Mouse (Mus musculus): Measurements from ENCODE around the gene Pagr1a. TPM values are rescaled to one million over a fixed set of nuclear protein-coding genes. Genes with fewer than 3 reads are reported as not detected.

Gene Pagr1a
- total RNA-seq (2014; rRNA removed) = 5.3 TPM in 1 of 2 replicates, not detected in the other
- polyA plus RNA-seq (2015; fragmentation: Nextera tagmentation; extraction: Ambion mirVana) = 33.1 and 41.1 TPM in 2 replicates

DNA sequence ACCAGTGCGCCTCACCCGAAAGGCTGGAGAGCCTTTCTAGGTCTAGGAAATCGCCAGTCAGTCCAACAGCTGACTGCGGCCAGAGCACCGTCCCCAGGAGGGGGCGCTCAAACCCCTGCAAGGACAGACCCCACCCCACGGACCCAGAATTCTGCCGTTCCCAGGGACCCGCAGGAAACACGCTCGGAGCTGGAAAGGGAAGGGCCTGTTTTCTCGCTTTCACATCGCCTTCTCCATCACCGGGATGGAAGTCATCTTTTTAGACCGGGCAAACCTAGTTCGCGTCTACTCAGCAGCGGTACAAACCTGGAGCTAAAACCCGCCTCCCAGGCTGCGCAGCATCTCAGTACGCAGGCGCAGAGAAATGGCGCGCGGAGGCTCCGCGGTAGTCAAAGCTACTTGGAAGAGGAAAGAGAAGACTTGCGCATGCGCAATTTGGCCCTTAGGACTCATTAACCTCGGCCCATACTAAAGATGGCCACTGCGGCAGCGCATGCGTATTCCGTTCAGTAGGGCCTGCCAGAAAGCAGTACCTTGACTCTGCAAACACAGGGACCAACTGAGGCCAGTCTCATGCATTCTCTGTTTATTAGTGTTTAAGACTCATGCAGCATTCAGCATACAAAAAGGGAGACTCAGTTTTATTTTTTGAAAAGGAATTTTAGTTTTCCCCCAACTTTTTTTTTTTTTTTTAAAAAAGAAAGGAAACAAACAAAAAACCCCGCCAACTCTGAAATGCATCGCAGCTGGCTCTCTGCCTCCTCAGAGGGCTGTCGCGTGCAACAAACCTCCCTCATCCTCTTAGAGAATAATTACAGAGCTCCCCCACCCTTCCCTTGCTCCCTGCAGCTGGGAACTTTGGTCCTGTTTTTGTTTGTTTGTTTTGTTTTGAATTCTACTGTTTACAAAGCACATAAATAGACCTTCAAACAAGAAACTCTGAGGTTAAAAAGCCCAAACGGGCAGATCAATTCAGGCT is at the start of gene Pagr1a:
Gene Pagr1a, minus strand, starts transcription at position 382 of the 979 bp plus-strand sequence.
- TF ChIP-seq CTCF (IDR thresholded peaks at IDR 0.05) = peak; percentile 85
- H3K9me3 ChIP-seq (ENCODE audit: low read length) = no peaks in the 10 kb centered on the region
- H3K4me3 ChIP-seq (ENCODE audit: low read depth, low read length) = peak within 1 kb of the TSS; percentile 52
- H3K27ac ChIP-seq (ENCODE audit: low read depth, low read length) = peak within 1 kb of the TSS; percentile 86
- H3K4me1 ChIP-seq (ENCODE audit: insufficient read depth, low read length) = peaks cover 36% of the 10 kb centered on the region
- ATAC-seq (ENCODE audit: low FRiP score) (peak; percentile 83), DNase-seq (ENCODE audit: low spot score) (peak; percentile 100)
- peak within 1 kb of the TSS; percentile 79 for H3K9ac ChIP-seq (replicated peaks; ENCODE audit: low read length, poor library complexity, severe bottlenecking)
- peak within 1 kb of the TSS; percentile 93 for H3K4me2 ChIP-seq (ENCODE audit: low read depth, low read length, poor library complexity, severe bottlenecking)
- H3K36me3 ChIP-seq (ENCODE audit: insufficient read depth, low read length) = peaks cover 13% of the 10 kb centered on the region; the same call in 1 of the 2 replicates
- H3K27me3 ChIP-seq (ENCODE audit: insufficient read depth, low read length) = no peaks in the 10 kb centered on the region
- 4% methylated on average over 39 of the region's 39 CpGs for WGBS

DNA sequence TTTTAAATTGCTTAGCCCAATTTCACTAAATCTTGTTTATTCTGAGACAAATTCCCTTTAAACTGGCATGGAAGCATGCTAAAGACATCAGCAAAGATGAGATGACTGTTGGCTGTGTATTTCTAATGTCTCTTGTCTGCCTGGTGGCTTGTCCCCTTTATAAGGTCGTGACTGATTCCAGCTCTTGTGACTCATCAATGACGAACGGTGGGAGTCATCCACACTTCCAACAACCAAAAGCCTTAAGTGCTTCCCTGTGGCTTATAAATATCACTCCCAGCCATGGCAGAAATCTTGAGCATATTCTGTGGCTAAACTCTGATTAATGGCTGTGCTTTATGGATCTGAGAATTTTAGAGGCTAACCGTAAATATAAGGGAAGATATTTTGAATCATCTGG is 49.2 kb upstream of the Pagr1a start:
- no peak overlapping the region for H3K27ac ChIP-seq (ENCODE audit: low read depth, low read length)
- DNase-seq (ENCODE audit: low spot score) (no peak), ATAC-seq (ENCODE audit: low FRiP score) (no peak)
- no peak for TF ChIP-seq CTCF (IDR thresholded peaks at IDR 0.05)
- no peak overlapping the region for H3K4me3 ChIP-seq (ENCODE audit: low read depth, low read length)
- H3K4me2 ChIP-seq (ENCODE audit: low read depth, low read length, poor library complexity, severe bottlenecking) = no peak overlapping the region
- H3K9me3 ChIP-seq (ENCODE audit: low read length) = no peaks in the 10 kb centered on the region
- WGBS = 86% methylated on average over 4 of the region's 4 CpGs
- no peak overlapping the region for H3K9ac ChIP-seq (replicated peaks; ENCODE audit: low read length, poor library complexity, severe bottlenecking)
- no peaks in the 10 kb centered on the region for H3K4me1 ChIP-seq (ENCODE audit: insufficient read depth, low read length)
- no peaks in the 10 kb centered on the region for H3K27me3 ChIP-seq (ENCODE audit: insufficient read depth, low read length)
- no peaks in the 10 kb centered on the region for H3K36me3 ChIP-seq (ENCODE audit: insufficient read depth, low read length)

DNA sequence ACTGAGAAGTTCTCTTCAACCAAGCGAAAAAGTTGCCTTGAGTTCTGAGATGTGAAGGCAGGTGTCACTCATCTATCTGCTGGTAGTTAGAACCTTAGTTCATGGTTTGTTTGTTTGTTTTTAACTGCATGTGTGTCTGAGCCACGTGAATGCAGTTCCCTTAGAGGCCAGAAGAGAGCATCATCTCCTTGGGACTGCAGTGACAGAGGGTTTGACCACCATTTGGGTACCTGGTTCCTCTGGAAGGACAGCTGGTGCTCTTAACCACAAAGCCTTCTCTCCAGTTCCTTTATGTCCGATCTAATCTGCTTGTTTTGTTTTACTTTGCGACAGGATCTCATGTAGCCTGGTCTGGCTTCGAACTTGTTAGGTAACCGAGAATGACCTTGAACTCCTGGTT is 48.4 kb upstream of the Pagr1a start:
- H3K27ac ChIP-seq (ENCODE audit: low read depth, low read length) = no peak overlapping the region
- no peak overlapping the region for H3K4me2 ChIP-seq (ENCODE audit: low read depth, low read length, poor library complexity, severe bottlenecking)
- no peak overlapping the region for H3K9ac ChIP-seq (replicated peaks; ENCODE audit: low read length, poor library complexity, severe bottlenecking)
- H3K4me3 ChIP-seq (ENCODE audit: low read depth, low read length) = no peak overlapping the region
- DNase-seq (ENCODE audit: low spot score) = no peak
- H3K4me1 ChIP-seq (ENCODE audit: insufficient read depth, low read length) = no peaks in the 10 kb centered on the region
- H3K36me3 ChIP-seq (ENCODE audit: insufficient read depth, low read length) = no peaks in the 10 kb centered on the region
- no peak for ATAC-seq (ENCODE audit: low FRiP score)
- no peak for TF ChIP-seq CTCF (IDR thresholded peaks at IDR 0.05)
- 86% methylated on average over 6 of the region's 6 CpGs for WGBS
- H3K27me3 ChIP-seq (ENCODE audit: insufficient read depth, low read length) = no peaks in the 10 kb centered on the region
- no peaks in the 10 kb centered on the region for H3K9me3 ChIP-seq (ENCODE audit: low read length)

DNA sequence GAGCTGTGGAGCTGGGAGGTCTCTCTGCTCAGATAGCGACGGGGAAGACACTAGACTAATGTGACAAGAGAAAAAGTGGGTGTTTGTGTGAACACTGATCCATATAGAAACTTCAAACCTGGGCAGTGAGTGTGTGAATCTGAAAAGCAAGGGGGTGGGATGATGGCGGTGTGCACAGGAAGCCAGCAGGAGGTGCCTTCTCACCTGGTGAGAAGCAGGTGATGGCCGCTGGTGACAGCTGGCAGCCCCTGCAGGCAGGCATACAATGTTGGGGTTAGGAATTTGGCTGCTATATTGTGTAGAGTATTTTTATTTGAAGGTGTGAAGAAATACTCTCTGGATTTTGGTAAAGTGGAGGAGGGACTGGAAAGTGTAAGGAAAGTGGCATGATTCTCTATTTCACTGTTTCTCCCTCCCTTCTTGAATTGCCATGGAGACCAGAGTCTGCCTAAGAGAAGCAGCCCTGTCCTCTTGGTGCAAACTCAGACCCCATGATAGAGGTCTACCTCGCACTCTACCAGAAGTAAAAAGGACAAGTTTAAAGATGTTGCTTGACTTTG is 38.0 kb upstream of the Pagr1a start:
- Histone ChIP-seq H3K27me3 (ENCODE audit: insufficient read depth, low read length) (no peaks in the 10 kb centered on the region), H3K4me1 (ENCODE audit: insufficient read depth, low read length) (no peaks in the 10 kb centered on the region), H3K4me2 (ENCODE audit: low read depth, low read length, poor library complexity, severe bottlenecking) (no peak overlapping the region), H3K4me3 (ENCODE audit: low read depth, low read length) (no peak overlapping the region), H3K9ac (replicated peaks; ENCODE audit: low read length, poor library complexity, severe bottlenecking) (no peak overlapping the region), H3K27ac (ENCODE audit: low read depth, low read length) (no peak overlapping the region), H3K36me3 (ENCODE audit: insufficient read depth, low read length) (no peaks in the 10 kb centered on the region), H3K9me3 (ENCODE audit: low read length) (no peaks in the 10 kb centered on the region)
- ATAC-seq (ENCODE audit: low FRiP score) (no peak), DNase-seq (ENCODE audit: low spot score) (no peak)
- no peak for TF ChIP-seq CTCF (IDR thresholded peaks at IDR 0.05)
- WGBS = 77% methylated on average over 5 of the region's 5 CpGs

DNA sequence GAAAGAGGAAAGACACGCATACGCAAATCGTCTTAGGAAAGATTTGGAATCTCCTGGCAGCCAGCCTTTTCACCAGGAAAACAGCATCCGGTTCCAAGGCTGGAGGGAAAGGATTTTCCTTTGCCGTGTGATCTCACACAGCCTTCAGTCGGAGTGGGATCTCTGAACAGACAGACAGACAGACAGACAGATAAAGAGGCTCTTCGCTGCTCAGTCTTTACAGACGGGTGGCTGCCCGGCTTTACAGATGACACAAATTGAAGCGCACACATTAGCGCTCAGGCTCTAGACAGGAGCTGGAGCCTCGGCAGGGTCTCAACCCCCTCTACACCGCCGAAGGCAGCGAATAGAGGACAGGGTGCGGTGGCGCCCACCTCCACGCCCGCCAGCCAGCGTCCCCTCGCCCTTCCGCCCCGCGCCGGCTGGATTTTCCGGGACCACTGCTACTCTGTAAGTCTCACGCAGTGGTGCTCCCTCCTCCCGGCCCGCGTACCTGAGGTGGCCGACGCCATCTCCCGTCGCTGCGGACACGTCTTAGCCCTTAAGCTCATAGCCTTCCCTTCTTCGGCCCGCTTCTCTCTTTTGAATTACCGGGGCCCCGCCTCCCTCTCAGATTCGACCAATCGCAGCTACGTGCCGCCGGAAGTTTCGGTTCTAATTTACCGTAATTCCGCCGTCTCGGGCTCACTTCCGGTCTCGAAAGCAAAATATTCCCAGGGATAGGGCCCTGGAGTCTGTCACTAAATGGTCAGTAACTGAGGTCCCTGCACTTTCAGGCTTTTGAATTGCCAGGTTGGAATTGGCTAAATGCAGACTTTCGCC is 24.9 kb upstream of the Pagr1a start, which contains the start of gene Kif22:
Gene Kif22, minus strand, starts transcription at position 621 of the 822 bp plus-strand sequence.
- DNase-seq (ENCODE audit: low spot score) (peak; percentile 93), ATAC-seq (ENCODE audit: low FRiP score) (peak; percentile 76; the same call in 1 of the 2 replicates)
- Histone ChIP-seq H3K9me3 (ENCODE audit: low read length) (no peaks in the 10 kb centered on the region), H3K4me3 (ENCODE audit: low read depth, low read length) (peak within 1 kb of the TSS; percentile 68), H3K4me2 (ENCODE audit: low read depth, low read length, poor library complexity, severe bottlenecking) (peak within 1 kb of the TSS; percentile 83), H3K9ac (replicated peaks; ENCODE audit: low read length, poor library complexity, severe bottlenecking) (peak within 1 kb of the TSS; percentile 48; the same call in 1 of the 2 replicates), H3K27ac (ENCODE audit: low read depth, low read length) (peak within 1 kb of the TSS; percentile 69), H3K4me1 (ENCODE audit: insufficient read depth, low read length) (0 out of 2 replicates have a peak, but pooled peaks cover 2% of the 10 kb centered on the region), H3K36me3 (ENCODE audit: insufficient read depth, low read length) (no peaks in the 10 kb centered on the region), H3K27me3 (ENCODE audit: insufficient read depth, low read length) (no peaks in the 10 kb centered on the region)
- no peak for TF ChIP-seq CTCF (IDR thresholded peaks at IDR 0.05)
- under 1% methylated on average over 53 of the region's 53 CpGs for WGBS
